Mouse (Mus musculus): ENCODE measurements around the gene Sly. TPM values are rescaled to one million over a fixed set of nuclear protein-coding genes. Genes with fewer than 3 reads are reported as not detected.
"Not testable (repeated sequence)": the region's sequence is repeated elsewhere in the genome, so short reads cannot be mapped to it uniquely, and the experiment has no call there.

Sly gene
- not detected for total RNA-seq (2021)

- intact Hi-C loops (cut with DNase I); DNase-seq: not testable (repeated sequence)
These were observed at the start of gene Sly for GRCm38 (mm10) chrY:57186888-57187287. Gene Sly, plus strand, starts transcription at chrY:57187188.
